Mouse (Mus musculus) cerebellum, adult 2 months (tissue): ENCODE measurements around the gene Srrd.

Experiments used
- CTCF ChIP-seq: fragments of 200-500 bp; IDR thresholded peaks from 2 replicates; pipeline ENCODE4 v1.5.1; 2011; ENCODE audit warnings: low read depth, mild to moderate bottlenecking, control low read depth, low read length, moderate library complexity, borderline replicate concordance; ENCODE audit not compliant: insufficient read depth
- POLR2A ChIP-seq: fragments of 200-500 bp; IDR thresholded peaks from 2 replicates; pipeline ENCODE4 v1.6.1; 2011; ENCODE audit warnings: low read length, control low read depth, borderline replicate concordance; ENCODE audit not compliant: insufficient read depth

- TF ChIP-seq CTCF (no peak), POLR2A (no peak)
These were observed 16.7 kb upstream of the Srrd start for GRCm38 (mm10) chr5:112359520-112359919.
